Mouse (Mus musculus): ENCODE measurements around the gene S100a4. TPM values are rescaled to one million over a fixed set of nuclear protein-coding genes. Genes with fewer than 3 reads are reported as not detected.

Gene S100a4
- 88.5 and 88.9 TPM in 2 replicates for polyA plus RNA-seq (2015; fragmentation: Nextera tagmentation; extraction: Ambion mirVana)

GRCm38 (mm10) chr3:90603623-90604022, at the start of gene S100a4:
S100a4 (plus strand) TSS chr3:90603771.
- DNase-seq (ENCODE audit: low spot score): no peak

- no peak for DNase-seq (ENCODE audit: low spot score)
Observed at GRCm38 (mm10) chr3:90555954-90556353, 47.6 kb upstream of the S100a4 start.

- DNase-seq (ENCODE audit: low spot score): no peak
Observed at GRCm38 (mm10) chr3:90560008-90560628, 43.5 kb upstream of the S100a4 start, which contains the start of gene S100a3. S100a3 (plus strand) TSS chr3:90560578.

GRCm38 (mm10) chr3:90574691-90575090, 28.9 kb upstream of the S100a4 start:
- DNase-seq (ENCODE audit: low spot score): no peak

GRCm38 (mm10) chr3:90575320-90575719, 28.3 kb upstream of the S100a4 start:
- DNase-seq (ENCODE audit: low spot score): no peak

- no peak for DNase-seq (ENCODE audit: low spot score)
Observed at GRCm38 (mm10) chr3:90576351-90577001, 27.1 kb upstream of the S100a4 start.

- no peak for DNase-seq (ENCODE audit: low spot score)
Observed at GRCm38 (mm10) chr3:90579433-90579832, 24.1 kb upstream of the S100a4 start.

GRCm38 (mm10) chr3:90581141-90581540, 22.4 kb upstream of the S100a4 start:
- no peak for DNase-seq (ENCODE audit: low spot score)

GRCm38 (mm10) chr3:90582156-90582555, 21.4 kb upstream of the S100a4 start:
- peak; percentile 22 for DNase-seq (ENCODE audit: low spot score)

- no peak for DNase-seq (ENCODE audit: low spot score)
Observed at GRCm38 (mm10) chr3:90582556-90582955, 21.0 kb upstream of the S100a4 start.

GRCm38 (mm10) chr3:90583893-90584292, 19.7 kb upstream of the S100a4 start:
- DNase-seq (ENCODE audit: low spot score): no peak

GRCm38 (mm10) chr3:90585595-90585994, 18.0 kb upstream of the S100a4 start:
- DNase-seq (ENCODE audit: low spot score): peak; percentile 78

GRCm38 (mm10) chr3:90586016-90586643, 17.4 kb upstream of the S100a4 start:
- DNase-seq (ENCODE audit: low spot score): peak; percentile 51

- DNase-seq (ENCODE audit: low spot score): peak; percentile 88
Observed at GRCm38 (mm10) chr3:90586906-90587305, 16.7 kb upstream of the S100a4 start.

- peak; percentile 33 for DNase-seq (ENCODE audit: low spot score)
Observed at GRCm38 (mm10) chr3:90587361-90588101, 16.0 kb upstream of the S100a4 start.

GRCm38 (mm10) chr3:90589390-90589789, 14.2 kb upstream of the S100a4 start:
- peak; percentile 75 for DNase-seq (ENCODE audit: low spot score)

- no peak for DNase-seq (ENCODE audit: low spot score)
Observed at GRCm38 (mm10) chr3:90589947-90590346, 13.6 kb upstream of the S100a4 start, which contains the start of gene S100a2. S100a2 (plus strand) TSS chr3:90590247.

GRCm38 (mm10) chr3:90594466-90594865, 9.1 kb upstream of the S100a4 start:
- no peak for DNase-seq (ENCODE audit: low spot score)

- no peak for DNase-seq (ENCODE audit: low spot score)
Observed at GRCm38 (mm10) chr3:90595556-90595955, 8.0 kb upstream of the S100a4 start.

- no peak for DNase-seq (ENCODE audit: low spot score)
Observed at GRCm38 (mm10) chr3:90596810-90597209, 6.8 kb upstream of the S100a4 start.

- no peak for DNase-seq (ENCODE audit: low spot score)
Observed at GRCm38 (mm10) chr3:90597736-90598135, 5.8 kb upstream of the S100a4 start.

- DNase-seq (ENCODE audit: low spot score): no peak
Observed at GRCm38 (mm10) chr3:90598212-90598611, 5.4 kb upstream of the S100a4 start.
